Mouse (Mus musculus) A20 (cell line): ENCODE measurements around the gene Dglucy.

ENCODE experiments used
- DNase-seq: peaks from one replicate; pipeline ENCODE4 v3.0.0-alpha.2; 2011; ENCODE audit warnings: low read depth, low spot score

Gene Dglucy

DNA sequence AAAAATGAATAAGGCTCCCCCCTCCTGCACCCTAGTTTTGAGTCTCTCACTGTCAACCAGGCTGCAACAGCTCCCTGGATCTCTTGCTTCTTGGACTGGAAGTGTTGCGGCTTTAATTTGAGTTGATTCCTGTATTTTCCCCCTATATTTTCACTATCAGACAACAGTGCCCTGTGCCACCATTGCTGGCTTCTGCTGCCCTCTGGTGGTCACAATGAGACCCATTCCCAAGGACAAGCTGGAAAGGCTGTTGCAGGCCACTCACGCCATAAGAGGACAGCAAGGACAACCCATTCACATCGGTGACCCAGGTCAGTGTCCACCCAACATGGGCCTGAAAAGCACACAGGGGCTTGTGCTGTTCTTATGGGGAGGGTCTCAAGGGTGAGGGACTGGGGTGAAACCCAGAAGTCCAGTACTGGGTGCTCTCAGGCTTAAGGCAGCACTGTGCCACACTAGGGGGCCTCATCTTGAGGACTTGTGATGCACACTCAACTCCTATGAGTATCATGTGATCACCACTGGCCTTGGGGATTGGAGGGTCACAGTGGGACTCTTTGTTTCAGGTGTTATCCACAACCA, 62.4 kb downstream of the Dglucy start:
- DNase-seq = peak; percentile 75

DNA sequence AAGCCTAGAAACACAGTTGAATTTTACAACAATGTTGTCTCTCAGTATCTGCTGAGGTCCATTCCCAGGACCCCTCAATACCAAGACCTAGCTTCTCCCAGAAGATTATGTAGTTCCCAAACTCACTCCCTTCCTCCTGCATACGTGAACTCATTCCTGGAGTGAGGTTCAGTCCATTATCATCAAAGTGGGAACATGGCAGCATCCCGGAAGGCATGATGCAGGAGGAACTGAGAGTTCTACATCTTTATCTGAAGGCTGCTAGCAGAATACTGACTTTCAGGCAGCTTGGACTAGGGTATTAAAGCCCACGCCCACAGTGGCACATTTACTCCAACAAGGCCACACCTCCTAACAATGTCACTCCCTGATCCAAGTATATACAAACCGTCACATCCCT, 64.3 kb downstream of the Dglucy start:
- no peak for DNase-seq

DNA sequence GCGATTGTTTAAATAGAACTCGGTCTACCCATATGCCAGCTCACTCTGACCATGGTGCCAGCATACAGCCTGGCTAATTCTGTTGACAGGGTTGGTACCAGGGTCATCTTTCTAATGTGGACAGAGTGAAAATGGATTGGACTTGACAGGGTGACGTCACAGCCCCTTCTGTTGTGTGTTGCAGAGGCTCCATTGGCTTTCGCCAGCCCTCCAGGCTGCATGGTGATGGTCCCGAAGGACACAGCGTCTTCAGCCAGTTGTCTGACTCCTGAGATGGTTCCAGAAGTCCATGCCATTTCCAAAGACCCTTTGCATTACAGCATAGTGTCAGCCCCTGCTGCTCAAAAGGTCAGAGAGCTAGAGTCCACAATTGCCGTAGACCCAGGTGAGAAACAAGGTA, 65.7 kb downstream of the Dglucy start:
- DNase-seq = no peak

DNA sequence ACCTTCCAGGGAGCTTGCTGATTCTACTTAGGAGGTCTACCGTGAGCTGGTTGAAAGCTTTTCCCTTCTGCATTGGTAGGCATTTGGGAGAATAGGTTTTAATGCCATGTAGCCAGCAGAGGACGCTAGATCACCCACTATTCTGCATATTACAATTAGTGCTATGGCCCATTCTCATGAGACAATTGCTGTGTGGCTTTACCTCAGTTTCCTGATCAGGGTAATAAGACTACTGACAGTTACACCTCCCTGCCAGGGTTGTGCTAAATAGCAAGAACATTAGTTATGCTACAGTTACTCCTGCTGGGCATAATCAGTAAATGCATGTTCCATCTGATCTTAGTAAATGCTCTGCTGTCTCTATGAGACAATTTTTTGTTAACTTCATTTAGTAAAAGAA, 67.0 kb downstream of the Dglucy start:
- DNase-seq = peak; percentile 35

DNA sequence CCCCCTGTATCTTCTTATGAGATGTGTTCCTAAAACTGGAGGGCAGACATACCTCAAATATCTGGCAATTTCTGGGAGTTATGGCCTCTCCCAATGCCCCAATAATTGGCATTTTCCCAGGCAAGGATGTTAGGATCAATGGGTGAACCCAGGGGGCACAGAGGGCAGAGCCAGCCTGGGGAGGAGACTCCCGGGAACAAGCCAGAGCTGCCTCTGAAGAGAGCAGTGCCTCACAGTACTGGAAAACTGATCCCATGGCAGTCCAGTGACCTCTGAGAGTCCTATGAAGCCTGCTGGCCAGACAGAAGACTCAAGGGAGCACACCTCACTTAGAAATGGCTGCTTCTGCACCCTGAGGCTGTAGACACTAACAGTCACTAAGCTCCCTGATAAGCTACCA, 67.7 kb downstream of the Dglucy start:
- DNase-seq = no peak

DNA sequence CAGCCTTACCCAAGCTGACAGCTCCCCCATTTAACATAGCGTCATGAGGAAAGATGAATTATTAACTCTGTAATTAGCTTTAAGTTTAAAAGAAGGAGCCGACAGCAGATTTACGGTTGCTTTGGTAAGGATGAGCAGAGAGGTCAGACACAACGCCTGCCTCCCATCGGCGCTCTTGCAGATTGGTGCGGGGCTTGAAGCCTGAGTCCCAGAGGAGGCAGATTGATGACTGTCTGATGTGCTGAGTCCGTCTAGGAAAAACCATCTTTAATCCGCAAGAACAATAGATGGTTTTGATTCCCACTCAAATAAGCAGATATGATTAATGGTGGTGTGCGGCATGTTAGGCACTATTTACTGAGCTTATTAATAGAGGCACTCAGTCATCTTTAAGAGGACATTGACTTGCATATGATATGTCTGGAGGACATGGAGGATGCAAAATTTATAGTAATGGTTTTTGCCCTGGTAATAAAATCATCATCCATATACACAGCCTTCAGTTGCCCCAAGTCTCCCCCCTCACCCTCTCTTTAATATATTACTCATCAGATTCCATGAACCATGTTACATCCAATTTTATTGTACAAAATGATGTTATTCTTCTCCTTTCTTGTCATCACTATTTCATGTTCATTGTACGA, 68.7 kb downstream of the Dglucy start:
- no peak for DNase-seq

DNA sequence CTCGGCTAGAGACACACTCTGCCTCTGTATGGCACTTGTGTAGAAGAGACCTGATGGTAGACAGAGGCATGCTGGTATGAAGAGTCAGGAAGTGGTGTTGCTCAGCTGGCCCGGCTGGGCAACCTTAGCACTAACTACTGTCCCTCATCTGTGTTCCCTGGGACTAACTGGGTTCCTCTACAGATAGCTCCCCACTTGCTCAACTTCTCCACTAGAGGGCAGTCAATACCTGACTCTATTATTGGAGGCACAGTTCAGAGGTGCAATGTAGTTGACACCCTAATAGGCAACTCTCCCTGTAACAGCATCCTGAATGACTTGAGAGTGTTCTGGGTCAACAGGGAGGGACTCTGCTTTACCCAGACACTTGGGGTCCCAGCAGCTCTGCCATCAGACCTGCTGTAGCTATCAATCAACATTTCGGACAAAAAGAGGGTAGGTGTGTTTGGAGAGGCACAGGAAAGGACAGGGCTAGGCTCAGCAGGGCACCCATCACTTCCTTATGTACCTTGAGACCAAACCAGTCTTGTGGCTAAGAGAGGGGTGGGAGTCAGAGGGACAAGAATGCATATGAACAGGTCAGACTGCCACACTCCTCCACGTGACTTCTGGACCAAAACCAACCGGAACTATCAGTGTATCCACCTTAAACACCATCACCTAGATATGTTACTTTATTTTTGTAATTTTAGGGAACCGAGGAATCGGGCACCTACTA, 70.7 kb downstream of the Dglucy start:
- DNase-seq = peak; percentile 72

DNA sequence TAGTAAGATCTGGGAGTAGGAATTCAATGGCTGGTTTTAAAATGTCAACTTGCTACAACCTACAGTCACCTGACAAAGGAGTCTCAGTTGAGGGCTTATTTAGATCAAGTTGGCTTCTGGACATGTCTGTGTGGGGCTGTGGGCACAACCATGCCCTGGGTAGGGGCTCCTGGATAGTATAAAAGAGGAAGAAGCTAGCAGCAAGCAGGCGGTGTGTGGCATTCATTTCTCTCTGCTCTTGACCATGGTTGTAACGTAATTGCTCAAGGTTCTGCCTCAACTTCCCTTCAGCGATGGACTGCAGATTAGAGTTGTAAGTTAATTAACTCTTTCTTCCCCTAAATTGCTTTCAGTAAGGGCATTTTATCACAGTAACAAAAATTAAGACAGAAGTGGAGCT, 73.5 kb downstream of the Dglucy start:
- no peak for DNase-seq

DNA sequence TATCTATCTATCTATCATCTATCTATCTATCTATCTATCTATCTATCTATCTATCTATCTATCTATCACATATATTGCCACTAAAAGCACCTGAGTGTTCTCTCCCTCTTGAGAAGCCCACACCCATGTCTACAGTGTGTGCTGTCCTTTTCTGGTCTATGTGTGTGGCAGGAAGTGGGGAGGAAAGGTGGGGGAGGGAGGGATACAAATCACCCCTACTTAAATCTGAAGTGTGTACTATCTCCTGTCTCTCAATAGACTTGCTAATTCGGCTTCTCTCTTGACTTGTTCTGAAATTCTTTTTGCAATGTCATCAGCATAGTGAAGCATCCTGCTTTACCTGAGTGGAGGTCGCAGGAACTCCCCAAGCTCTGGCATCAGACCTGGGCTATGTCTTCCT, 77.5 kb downstream of the Dglucy start:
- DNase-seq = no peak

DNA sequence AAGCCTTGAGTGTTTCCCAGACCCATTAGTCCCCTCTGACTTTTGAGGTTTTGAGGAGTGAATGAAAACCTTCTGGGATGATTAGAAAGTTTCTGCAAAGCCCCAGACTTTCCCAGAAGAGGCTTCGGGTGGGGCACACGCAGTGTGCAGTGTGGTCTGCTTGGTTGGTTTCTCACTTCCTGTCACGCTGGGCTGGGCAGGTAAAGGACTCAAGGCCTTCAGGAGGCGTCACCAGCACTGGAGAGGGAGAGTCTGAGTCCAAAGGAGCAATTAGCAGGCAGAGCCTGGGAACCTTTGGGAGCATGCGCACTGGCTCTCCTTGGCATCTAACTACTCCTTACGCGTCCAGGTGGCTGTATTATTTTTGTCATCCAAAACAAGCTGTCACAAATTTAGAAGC, 78.9 kb downstream of the Dglucy start:
- no peak for DNase-seq

DNA sequence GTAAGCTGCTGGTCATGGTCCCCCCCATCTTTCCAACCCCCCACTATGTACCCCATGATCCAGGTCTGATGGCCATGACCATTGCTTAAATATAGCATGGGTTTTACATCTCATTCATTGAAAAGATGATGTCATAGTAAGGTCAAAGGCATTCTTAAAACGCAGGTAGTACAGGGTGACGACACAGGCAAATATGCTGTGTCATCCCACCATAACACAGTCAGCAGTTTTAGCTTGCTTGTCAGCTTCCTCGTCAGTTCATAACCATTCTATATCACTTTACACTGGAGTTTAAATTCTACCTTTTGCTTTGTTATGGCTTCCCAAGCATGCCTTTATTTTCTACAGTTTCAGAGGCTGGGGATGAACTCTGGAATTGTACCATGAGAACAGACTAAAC, 83.4 kb downstream of the Dglucy start:
- no peak for DNase-seq

DNA sequence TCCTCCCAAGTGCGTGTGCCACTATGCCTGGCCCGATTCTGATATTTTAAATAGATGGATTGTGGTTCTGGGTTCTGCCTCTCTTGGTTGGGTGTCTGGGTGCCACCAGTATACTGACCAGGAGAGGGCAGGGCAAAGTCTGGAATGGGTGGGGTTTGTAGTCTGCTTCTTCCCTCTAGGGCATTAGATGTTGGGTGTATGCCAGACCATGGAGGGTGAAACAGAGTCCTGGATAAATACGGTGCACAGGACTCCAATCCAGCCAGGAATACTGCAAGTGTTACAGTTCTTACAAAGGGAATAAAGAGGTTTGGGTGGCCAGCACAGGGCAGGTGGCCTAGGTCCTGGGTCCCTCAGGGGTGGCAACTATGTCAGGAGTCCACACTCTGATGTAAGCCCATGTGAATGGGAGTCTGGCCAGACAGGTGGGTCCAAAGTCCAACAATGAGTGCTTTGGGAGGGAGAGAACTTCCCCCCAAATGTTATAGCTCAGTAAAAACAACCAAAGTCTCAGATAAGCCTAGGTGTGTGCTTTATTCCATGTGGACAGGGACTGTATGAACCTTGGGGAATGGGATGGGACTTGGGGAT, 84.1 kb downstream of the Dglucy start:
- DNase-seq = no peak

DNA sequence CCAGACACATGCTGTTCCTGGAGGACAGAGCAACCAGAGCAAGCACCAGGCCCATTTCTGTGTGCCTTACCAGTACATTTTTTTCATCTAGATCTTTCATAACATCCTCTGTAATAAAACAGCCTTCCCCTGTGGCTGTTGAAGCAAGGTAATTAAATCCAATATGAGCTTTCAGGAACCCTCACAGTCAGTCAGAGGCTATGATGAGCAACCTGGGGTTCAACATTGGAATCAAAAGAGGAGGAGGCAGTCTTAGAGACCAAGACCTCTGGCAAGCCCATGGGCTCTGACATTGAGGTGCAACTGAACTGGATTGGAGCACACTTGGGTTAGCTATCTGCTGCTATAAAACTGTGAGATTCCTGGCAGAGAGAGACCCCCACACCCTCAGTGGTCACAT, 86.2 kb downstream of the Dglucy start:
- no peak for DNase-seq

DNA sequence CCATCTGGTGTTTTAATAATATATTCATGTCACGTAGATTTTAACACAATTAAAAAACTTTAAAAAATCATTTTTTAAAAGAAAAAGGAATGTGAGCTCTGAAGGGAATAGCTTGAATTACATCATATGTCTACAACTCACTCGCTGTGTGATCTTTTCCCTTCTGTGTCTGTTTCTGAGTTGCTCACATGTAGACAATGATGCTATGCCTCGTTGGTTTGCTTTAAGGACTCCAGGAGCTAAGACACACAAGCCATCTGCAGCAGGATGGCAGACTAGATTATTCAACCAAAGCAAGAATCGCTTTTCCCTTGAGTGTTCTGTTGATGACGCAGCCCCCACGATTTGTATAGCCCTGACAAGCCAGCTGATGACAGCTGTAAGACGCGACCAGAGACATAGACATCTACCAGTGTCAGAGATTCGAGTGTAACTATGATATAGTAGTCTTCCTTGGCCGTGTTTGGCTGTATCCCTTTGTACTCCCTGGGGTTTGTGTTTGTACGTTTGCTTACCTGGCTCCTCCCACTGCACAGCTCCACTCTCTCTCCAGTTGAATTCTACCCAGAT, 86.7 kb downstream of the Dglucy start:
- no peak for DNase-seq

DNA sequence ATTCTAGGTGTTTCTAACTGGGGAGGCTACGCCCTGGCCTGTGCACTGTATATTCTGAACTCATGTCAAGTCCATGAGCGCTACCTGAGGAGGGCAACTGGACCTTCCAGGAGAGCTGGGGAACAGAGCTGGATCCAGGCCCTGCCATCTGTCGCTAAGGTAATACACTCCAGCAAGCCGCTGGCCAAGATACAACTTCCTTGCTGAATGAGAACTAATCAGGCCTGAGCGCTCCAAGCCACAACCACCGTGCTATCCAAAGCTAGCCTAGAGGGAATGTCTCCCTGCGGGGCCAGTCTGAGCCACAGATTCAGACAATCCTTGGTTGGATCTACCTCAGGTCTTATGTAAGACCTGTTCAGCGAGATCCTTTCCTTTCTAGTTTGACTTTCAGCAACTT, 88.2 kb downstream of the Dglucy start:
- no peak for DNase-seq

DNA sequence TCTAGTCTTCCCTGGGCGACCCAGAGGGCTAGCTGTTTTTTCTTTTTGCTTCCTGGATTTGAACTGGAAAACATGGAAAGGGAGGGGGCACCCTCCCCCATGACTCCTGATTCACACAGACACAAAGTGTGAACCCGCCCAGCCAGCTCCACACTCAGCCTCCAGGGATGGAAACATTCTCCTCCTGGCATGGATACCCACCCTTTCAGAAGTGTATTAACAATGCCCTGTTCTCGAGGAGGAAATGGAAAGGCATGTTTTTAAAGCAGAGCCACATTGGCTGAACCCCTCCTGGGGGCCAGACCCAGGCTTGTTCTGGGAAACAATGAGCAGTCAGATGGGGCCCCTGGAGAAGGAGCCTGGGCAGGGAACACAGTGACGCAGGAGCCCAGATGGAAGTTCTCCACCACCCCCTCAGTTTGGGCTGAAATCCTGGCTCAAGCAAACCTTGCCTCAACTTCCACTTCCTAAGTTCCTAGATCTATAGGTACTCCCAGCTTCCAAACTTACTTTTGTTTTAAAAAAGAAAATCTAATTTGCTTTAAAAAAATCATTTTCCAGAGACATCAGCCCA, 89.3 kb downstream of the Dglucy start:
- DNase-seq = no peak

DNA sequence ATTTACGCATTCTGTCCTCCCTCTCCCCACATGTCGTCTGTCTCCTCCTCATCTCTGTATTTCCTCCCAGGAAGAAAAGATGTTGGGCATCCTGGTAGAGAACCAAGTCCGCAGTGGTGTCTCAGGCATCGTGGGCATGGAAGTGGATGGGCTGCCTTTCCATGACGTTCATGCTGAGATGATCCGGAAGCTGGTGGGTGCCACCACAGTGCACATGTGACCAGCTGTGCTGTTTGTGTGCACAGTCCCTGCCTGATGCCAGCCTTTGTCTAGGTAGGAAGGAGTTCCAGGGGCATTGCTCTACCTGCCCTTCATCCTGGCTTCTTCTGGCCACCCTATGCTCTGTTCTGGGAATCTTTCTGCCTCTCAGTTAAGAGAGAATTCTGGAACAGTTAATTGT, 92.4 kb downstream of the Dglucy start:
- DNase-seq = no peak

DNA sequence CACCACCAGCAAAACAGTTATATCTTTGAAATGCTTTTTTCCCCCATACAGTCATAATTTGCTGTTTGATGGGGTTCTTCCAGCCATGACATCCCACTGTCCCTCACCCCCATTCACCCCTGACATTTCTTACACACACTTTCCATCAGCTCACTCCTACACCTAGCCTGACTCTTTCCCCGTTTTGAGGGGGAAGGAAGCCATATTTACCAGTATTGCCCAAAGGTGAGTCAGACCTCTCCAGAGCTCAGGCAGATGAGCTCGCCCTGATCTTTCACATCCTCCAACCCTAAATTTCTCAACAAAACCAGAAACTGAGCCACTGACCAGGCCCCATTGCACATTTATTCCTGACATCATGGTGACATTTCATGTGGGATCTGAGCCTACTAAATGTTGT, 93.0 kb downstream of the Dglucy start:
- no peak for DNase-seq

DNA sequence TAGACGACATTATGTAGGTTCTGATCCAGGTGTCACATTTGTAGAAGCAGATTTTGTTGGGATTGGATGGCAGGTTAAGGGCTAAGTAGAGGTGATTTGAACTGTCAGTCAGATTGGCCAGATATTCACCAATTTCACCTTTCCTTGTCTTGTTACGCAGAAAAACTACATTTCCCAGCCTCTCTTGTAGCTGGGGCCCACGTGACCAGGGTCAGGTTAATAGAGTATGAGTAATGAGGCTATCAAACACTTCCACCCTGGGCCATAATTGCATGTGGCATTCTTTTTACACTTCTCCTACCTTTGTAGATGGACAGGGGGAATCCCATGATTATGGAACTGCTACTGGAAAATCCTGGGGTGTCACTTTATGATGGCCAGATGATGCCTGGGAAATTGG, 94.8 kb downstream of the Dglucy start:
- no peak for DNase-seq

DNA sequence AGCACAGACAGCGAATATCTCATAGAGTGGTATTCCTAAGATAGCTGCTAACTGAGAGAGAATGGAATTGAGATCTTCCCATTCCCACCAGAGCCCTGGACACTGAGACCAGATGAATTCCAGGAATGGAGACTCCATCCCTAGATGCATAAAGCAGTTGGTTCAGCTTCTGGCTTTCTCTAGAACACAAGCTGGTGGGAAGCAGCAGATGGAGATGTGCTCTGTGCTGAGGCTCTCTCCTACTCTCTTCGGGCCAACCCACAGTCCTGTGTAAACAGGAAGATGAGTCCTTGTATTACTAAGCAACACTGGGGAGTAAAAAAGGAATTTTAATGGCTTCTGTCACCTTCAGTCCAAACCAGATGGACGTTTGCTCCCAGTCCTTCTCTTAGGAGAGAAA, 96.7 kb downstream of the Dglucy start:
- no peak for DNase-seq

DNA sequence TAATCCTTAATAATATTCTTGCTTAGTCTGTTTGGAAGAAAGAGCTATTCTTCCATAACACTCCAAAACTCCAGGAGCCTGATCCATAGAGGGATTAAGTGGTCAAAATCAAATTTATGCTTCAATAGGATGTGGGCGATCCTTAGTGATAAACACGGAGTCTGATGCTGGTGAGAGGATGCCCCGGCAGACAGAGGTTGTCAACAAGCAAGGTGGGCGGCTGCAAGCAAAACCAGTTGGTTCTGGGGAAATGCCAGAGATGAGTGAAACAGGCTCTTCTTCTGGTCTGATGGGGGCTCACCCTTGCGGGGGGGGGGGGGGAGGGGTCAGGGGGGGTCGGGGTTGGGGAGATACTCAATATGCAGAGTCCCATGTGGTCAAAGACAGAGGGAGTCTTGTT, 97.1 kb downstream of the Dglucy start:
- no peak for DNase-seq

DNA sequence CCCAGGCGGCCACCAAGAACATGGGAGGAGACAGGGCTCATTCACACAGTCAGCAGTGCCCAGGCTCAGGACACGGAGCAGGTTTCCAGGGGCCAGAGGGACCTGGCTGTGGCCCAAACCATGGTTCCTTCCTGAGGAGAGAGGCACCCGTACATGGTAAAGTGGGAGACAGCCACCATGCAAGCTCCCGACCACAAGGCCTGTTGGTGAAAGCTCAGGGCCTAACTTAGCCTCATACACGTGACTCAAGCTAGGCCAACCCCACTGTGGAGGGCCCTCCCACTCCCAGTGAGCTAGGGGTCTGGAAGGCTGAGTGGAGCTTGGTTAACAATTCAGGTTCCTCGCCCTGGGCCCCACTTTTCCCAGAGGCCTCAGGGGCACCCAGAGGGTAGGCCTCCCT, 99.1 kb downstream of the Dglucy start:
- DNase-seq = no peak
